Mouse (Mus musculus) frontal cortex, postnatal 14 days (tissue): ENCODE results near the gene Npvf.

ENCODE experiments used
- DNase-seq, 2 experiments: peaks; one replicate each; pipeline ENCODE4 v3.0.0; 2022; ENCODE audit warnings: low spot score in 2 of 2

The Npvf gene

DNA sequence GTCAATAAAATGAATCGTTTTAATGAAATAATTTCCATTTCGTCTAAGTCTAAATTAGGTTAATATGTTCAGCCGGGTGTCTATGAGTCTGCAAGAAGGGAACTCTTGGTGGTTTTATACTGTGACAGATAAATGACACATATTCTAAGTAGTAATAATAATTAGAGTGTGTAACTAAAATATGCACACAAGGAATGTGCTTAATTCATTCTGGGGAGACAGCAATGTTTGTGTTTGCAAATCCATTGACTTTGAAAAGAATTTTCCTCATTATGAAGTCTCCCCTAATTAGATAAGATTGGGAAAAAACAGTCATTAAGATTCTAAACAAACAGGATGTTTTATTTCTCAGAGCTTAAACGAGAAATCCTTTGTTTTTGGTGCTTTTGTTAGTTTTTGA, at the start of gene Npvf:
Gene Npvf, minus strand, starts transcription at position 84 of the 400 bp plus-strand sequence.
- no peak for DNase-seq

DNA sequence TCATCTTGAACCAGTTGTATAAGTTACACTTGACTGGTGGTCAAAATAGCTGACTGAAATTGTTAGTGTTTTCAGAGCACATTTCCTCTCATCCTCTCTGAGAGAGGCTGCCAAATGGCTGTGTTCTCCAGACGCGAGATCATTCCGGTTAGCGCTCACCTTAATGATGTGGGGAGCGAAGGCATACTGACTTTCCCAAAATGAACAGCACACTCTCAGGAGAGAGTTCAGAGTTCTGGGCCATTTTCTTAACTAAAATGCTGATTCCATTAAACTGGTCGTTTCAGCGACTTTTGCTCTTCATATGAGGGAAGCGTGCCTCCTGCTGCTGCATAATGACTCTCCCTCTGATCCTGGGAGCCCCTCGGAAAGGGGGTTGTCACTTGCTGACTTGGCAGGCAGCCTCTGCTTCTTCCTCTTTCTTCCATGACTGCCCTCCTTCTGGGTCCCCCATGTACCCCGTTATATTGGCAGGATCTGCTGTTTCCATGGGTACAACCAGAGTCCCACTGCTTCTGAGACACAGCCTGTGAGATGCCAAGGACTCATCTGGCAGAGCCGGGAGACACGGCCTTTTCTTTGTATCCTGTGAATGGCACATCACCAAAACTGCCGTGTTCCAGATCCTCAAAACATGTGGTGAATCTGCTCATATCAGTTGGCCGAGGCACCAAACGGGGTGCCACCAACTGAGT, 35.0 kb upstream of the Npvf start:
- peak; percentile 12 to 26 for DNase-seq

DNA sequence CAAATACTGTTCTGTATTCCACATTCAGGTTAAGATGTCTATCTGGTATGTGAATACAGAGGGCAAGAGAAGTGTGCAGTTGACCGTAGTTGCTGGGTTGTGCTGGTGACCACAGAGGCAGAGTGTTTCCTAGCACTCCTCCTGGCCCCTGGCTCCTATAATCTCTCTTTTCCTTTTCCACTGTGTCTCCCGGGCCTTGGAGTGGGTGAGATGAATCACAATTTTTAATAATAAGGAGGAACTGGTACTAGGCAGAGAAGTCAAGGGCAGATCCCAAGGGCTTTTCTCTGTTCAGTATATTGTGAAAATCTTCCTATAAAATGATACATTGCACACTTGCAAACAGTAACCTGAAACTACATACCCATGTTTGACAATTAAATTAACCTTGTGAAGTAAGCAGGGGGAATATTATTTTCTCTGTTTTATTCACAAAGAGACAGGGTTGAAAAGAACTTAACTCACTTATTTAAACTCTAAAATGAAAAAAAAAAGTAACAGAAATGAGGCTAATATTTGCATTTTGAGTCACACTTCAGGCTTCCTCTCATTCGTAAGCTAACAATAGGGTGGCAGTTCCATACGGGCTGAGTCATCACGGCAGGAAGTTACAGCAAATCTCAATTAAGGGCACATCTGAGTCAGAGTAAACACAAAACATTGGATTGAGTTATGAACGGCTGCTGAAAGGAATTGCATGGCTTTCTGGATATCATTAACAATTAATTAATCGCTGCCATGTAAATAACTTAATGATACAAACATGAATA, 30.6 kb upstream of the Npvf start:
- DNase-seq = no peak

DNA sequence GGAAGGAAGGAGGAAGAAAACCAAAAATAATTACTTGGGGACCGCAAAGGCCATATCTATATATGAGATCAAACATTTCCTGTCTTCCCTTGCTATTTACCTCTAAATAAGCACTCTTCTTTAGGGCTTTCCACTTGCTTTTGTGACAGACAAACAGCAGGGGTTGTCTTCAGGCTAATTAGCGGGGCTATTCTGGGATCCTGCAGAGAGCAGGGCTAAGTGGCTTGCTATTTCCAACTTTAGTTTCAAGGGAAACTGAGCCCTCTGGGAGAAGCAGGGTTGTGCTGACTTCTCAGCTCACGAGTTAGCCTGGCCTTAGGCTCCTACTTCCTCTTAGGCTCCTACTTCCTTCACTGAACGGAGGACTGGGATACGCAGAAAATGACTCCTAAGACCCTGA, 27.3 kb upstream of the Npvf start:
- no peak for DNase-seq

DNA sequence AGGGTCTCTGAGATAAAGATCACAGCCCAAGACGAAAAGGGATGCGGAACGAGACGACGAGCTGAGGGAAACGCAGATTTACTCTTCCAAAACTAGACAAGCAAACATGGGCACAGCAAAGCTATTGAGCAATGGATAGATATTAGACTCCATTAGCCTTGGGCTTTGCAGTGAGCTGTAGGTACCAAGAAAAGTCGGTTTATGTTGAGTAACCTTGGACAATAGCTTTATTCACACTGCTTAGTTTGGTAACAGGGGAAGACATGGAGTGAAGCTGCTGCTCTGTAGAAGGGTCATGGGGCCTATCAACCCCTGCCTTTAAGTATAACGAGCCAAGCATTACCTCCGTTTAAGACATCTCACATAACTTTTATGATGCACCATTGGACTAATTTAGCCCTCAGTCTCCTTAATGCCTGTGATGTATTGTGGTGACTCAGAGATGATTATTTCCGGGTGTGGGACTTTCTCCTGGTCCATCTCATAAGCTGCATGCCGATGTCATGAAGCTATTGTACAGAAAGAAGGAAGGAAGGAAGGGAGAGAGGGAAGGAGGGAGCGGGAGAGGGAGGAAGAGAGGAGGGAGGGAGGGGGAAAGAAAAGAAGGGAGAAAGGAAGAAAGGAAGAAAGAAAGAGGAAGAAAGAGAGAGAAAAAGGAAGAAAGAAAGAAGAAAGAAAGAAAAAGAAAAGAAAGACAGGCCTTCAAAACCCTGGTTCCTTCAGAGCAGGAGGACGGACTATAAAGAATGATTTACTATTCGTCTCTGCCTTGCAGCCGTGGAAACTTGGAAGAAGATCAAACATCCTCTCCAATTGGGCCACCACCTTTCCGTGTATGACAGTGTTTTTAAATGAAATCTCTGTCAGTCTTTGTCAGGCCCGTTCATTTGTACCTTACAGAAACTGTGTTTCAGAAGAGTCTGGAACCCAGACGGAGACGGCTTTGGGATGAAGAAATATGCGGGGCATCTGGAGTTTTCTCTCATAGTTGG, 26.3 kb upstream of the Npvf start:
- DNase-seq = no peak

DNA sequence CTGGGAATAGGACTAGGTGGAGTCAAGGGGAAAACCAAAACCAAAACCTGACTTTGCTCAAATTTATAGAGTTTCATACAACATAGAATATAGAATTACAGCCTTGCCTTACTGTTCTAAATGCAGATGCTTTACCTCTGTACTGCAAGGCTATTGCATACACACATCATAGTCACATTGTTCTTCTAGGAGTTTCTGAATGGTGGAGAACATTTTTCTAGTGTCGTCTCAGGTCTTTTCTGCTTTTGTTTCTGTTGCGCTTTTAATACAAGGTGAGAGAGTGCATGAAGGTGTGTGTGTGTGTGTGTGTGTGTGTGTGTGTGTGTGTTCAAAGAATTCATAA, 25.2 kb upstream of the Npvf start:
- no peak for DNase-seq

DNA sequence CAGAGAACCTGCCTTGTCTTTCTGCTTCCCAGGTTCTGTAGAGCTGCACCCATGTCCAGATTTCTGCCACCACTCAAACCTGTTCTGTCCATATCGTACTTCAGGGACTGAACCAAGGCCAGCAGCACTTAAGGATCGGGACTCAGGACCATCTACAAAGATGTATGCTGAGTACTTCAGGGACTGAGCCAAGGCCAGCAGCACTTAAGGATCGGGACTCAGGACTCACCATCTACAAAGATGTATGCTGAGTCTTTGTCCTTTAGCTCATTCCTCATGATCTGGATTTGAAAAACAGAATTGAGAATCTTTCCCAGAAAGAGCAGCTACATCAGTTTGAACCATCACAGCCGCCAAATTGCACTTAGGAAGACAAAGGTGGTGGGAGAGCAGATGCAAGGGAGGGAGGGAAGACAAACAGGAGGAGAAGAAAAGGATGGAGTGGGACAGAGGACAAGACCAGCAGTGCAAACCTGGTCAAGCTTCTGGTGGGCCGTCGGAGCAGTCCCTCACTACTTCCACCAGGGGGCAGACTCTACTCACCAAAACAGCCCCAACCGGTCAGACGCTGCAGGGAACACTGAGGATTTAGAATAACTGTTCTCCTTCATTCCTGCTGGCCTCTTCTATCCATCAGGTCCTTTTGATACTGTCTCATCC, 24.7 kb upstream of the Npvf start:
- peak; percentile 50 to 79 for DNase-seq

DNA sequence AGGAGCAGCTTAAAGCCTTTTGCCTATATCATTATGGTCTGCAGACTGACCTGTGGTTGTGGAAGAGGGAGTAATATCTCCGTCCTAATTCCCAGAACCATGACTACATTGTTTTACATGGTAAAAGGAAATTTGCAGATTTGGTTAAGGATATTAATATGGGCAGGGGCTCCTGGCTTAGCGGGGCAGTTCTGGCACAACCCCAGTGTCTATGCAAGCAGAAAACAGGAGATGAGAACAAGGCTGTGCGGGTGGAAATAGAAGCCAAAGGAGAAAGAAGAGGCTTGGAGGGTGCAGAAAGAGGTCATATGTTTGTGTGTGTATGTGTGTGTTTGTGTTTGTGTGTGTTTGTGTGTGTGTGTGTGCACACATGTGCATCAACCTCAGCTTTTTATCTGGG, 17.0 kb upstream of the Npvf start:
- no peak for DNase-seq

DNA sequence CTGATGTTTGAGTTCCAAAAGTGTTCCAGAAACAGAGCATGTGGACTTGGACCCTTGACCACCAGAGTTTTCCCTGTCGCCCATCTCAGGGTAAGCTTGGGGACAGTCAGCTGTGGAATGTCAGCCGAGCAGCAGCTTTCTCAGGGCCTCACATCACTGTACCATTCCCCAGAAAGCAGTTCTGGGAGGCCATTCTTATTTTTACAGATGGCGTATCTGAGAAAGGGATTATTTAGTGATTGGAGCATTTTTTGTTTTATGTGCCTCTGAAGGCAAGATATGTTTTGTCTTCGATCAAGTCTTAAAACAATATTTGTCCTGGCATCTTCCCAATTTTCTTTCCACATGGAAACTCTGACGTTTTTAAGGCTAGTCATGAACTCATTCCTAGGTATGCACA, 12.7 kb upstream of the Npvf start:
- DNase-seq = no peak

DNA sequence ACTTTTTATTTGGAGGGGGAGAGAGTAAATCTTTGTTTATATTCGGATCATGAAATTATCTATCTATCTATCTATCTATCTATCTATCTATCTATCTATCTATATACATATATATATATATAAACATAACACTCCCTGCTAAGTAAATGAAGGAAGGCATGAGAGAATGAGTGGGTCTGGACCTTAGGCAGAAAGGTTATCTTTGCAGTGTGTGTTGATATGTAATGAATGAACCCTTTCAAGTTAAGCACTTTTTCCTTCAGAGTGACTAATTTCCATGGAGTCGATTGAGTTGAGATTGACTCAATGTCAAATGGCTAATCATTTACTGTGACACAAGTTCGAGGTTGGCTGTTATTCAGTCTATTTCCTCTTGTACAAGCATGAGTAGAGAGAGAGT, 10.8 kb upstream of the Npvf start:
- no peak for DNase-seq

DNA sequence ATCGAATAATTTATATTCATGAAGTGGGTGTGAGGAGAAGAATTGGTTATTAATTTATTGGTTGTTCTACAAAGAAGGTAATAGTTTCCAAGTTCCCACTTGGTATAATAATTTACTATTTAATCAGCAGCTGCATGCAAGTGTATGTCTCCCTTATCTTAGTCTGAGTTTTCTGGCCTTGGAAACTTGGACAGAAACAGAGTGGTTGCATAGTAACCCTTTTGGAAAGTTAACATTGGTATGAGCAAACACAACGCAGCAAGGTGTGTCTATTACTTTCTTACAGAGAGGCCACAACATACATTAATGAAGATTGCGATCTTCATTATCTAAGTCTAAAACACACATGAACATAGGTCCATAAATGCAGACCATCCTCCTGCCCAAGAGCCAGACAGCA, 10.0 kb upstream of the Npvf start:
- no peak for DNase-seq

DNA sequence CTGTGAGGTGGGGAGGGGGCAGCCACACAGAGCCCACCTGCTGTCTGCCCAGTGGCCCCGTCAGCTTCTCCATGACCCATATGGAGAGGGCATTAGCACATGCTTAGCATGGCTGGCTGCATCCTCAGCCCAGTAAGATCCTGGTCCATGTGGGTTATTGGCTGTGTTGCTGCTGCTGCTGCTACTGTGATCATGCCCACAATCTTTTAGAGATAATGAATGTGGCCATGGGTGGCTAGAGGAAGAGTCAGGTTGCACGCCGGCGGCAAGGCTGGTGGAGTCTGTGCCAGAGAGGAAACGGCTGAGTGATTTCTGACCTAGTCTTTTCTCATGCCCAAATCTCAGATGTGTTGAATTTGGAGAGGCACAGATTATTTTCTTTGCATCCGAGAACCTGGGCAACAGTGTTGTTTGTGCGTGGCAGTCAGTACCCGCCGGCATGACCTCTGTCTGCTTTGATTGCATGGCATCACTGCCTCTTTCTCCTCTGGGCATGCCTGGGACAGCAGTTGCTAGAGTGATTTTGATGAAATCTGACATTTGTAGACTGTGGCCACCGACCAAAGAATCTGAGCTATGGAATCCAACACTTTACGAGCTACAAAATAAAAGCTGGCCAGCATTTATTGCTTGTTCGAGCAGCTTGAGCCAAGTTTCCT, 8.8 kb upstream of the Npvf start:
- DNase-seq = no peak

DNA sequence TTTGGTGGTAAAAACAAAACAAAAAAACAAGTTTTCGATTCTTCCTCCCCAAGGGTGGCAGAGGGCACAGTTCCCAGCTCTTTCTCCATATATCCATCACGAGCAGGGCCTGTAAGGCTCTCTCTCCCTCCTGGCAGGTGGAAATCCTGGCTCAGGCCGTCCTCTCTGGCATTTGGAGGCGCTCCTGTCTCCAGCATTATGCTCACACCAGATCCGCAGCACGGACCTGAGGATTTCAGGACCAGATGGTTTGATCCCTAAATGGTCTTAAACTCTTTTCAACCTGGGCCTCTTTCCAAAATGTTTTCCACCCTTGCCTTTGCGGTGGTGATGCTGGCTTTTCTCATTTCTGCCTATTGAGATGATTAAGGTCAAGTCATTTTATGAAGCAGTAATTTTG, 7.5 kb upstream of the Npvf start:
- DNase-seq = no peak

DNA sequence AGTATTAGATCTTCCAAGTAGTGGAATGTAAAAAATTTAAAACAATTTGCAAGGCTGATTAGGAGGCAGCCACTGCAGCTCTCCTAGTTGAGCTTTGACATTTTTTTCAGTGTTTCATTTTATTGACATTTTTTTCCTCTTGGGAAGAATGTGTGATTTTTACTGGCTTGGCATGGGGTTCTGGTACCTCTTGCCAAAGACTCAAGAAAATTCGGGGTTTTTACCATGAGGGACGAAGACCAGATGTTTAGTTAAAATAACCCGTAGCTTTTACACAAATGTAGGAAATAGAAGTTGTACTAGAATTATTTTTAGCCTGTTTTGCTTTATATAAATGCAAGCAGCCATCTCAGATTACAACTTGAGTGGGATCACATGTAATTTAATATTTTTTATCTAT, 4.2 kb upstream of the Npvf start:
- no peak for DNase-seq

DNA sequence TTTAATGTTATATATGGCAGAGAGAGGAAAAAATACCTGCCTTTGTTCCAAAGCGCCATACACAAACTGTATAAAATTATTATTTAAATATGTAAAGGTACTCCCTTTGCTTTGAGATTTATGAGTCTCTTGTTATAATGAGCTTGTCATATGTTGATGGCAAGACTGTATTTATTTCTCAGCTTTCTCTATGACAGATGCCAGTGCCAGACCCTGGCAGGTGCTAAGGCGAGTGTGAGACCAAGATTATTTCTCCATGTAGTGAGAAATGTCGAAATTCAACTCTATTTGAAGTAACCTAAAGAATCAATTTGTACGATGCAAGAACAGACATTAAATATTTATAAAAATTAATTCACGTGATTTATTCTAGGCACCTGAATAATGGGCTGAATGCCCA, 3.8 kb upstream of the Npvf start:
- no peak for DNase-seq

DNA sequence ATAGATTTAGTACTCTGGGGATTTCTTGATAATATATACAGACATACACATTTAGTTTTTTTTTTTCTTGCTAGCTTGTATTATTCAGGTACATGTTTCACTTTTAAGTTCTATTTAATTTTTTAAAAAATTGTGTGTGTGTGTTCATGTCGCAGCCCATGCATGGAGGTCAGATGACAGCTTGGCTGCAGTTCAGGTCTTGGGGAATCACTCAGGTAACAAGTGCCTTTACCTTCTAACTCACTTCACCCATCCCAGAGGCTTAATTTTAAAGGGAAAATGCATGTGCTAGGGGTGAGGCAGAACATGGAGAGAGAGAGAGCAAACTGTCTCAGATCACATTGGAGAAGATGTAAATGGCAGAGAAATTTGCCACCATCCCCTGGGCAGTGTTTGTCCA, 2.2 kb upstream of the Npvf start:
- DNase-seq = no peak

DNA sequence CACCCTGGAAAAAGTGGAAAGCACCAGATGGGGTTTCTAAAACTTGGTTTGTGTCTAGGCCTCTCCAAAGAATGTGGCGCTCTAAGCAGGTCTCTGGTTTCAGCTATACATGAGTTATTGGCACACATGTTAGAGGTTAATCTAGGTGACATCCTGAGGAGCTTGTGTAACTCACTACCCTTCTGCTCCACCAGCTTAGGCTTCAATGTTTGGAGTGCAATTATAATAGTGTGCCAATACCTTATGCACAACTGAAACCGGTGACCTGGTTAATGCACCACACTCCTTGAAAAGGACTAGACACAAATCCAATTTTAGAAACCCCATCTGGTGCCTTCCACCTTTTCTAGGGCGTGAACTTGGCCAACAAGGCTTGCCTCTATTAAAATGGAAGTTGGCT, 1.7 kb upstream of the Npvf start:
- no peak for DNase-seq

DNA sequence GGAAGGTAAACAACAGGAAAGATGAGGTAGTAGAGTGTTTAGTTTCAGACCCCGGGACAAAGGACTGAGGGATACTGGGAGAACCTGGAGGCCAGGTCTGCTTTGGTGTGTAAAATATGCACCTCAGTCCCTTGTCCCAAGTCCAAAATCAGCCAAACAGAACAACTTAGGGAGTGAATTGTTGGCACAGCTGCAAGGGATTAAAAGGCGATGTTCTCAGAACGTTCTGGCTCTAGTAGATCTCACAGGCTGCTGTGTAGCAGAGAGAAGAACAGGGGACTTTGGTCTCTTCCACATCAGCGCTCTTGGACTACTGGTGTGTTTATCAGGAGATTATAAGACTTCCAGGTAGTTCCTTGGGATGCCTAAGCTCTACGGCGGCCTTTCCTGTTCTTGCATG, 6.6 kb downstream of the Npvf start:
- no peak for DNase-seq

DNA sequence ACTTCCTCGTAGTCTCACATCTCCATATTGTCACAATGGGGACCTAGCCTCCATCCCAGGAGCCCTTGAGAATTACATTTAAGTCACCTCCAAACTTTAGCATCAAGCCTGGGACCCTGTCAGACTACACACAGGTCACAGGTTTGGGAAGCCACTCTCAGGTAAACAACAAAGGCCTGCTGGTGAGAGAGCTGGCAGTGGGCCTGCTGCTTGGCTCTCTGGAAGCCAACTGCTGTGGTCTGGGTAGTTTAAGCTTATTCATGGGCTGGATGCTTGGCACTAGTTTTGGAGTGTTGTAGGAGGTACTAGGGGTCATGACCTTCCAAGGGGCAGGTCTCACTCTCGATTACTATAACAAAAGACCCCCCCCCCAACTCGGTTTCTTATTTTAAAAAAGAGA, 7.6 kb downstream of the Npvf start:
- DNase-seq = no peak

DNA sequence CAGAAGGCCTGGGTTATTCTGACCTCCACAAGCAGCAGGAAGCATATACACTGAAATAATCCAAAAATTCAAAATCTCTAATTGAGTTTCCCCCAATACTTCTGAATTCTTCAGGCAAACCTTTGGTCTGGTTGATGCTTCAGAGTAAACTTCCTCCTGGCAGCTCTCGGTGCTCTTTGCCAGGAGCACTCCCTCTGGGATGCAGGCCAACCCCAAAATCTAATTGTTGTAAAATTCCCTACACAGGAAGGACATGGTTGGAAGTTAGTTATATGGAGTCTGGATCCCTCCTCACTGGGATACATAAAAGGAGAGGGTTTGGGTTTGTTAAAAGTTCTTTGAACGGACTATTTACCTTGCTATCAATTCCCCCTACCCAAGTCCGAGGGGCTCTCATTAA, 9.5 kb downstream of the Npvf start:
- no peak for DNase-seq

DNA sequence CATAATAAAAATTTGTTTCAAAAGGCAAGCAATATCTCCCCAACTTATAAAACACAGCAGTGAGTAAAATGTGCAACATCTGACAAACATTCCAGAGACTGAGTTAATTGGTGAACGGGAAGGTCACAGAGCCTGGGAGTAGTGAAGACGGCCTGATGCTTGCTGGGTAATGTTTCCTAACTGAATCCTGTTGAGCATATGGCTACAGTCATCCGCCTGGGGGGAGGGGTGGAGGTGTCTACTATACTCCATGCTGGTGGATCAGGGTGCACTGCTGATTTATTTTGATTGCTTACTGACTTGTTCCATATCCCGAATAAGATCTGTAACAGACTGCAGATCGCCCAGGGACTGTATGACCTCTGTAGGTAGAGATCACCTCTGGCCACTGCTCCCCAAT, 12.3 kb downstream of the Npvf start:
- no peak for DNase-seq

DNA sequence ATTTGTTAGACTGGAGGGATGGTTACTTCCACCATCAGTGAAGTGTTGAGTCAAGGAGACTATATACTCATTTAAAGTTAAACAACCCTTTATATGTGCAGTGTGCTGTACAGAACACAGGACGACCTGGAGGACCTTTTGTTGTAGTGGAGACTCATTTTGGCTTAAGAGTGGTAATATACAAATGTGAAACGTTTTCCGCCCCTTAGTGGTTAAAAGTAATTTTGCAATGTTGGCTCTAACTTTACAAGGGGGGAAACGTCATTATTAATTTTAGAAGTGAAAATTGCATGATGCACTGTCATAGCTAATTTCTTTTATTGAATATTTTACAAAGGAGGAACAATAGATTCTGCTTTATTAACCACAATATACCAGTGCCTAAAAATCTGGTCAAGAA, 13.9 kb downstream of the Npvf start:
- DNase-seq = no peak
